Mouse (Mus musculus): ENCODE measurements around the gene Olfr17. TPM values are rescaled to one million over a fixed set of nuclear protein-coding genes. Genes with fewer than 3 reads are reported as not detected.
"Not testable (repeated sequence)": the region's sequence is repeated elsewhere in the genome, so short reads cannot be mapped to it uniquely, and the experiment has no call there.

Gene Olfr17
- polyA plus RNA-seq (2011; ENCODE audit: insufficient read depth, insufficient read length, low read depth, missing spikeins) = not detected in 2 replicates

DNA sequence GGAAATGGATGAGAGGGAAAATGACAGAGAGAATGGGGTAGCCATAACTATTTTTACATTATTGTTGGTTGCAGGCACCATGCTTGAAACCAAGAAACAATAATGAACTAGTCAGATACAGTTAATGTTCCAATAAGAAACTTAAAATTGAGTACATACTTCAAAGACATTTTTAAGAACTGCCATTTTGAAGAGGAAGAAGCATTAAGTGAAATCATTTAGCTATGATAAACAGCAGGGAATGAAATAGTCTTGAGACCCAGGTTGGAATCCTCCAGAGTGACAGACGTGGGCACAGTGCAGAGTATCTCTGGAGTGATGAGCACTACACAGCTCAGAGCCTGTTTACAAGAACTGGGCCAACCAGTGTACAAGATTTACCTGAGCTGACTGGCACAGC is at the start of gene Olfr17:
Olfr17 (plus strand) TSS at position 301 of the 400 bp plus-strand sequence.
- Histone ChIP-seq H3K36me3 (ENCODE audit: control insufficient read depth, insufficient read depth, low read length, poor library complexity, severe bottlenecking) (no peaks in the 10 kb centered on the region), H3K9ac (ENCODE audit: low read depth, poor library complexity, severe bottlenecking) (no peak within 1 kb of the TSS), H3K27ac (ENCODE audit: insufficient read depth, low read length) (no peak within 1 kb of the TSS), H3K9me3 (replicated peaks; ENCODE audit: control insufficient read depth, insufficient read depth, low read length, poor library complexity, severe bottlenecking) (no peaks in the 10 kb centered on the region), H3K27me3 (ENCODE audit: control insufficient read depth, insufficient read depth, low read length, poor library complexity, severe bottlenecking) (no peaks in the 10 kb centered on the region), H3K4me1 (ENCODE audit: control insufficient read depth, insufficient read depth, low read length) (no peaks in the 10 kb centered on the region), H3K4me3 (ENCODE audit: low read depth, low read length) (no peak within 1 kb of the TSS)
- TF ChIP-seq CTCF (IDR thresholded peaks at IDR 0.05; ENCODE audit: low read depth, low read length) = no peak
- TF ChIP-seq EP300 (IDR thresholded peaks at IDR 0.05; ENCODE audit: insufficient read depth, low read depth, low read length) = no peak
- TF ChIP-seq POLR2A (IDR thresholded peaks at IDR 0.05; ENCODE audit: insufficient read depth, low read length) = no peak

- H3K27me3 ChIP-seq (ENCODE audit: control insufficient read depth, insufficient read depth, low read length, poor library complexity, severe bottlenecking) = no peaks in the 10 kb centered on the region
- H3K36me3 ChIP-seq (ENCODE audit: control insufficient read depth, insufficient read depth, low read length, poor library complexity, severe bottlenecking) = no peaks in the 10 kb centered on the region
- H3K4me1 ChIP-seq (ENCODE audit: control insufficient read depth, insufficient read depth, low read length) = no peaks in the 10 kb centered on the region
- no peak overlapping the region for H3K27ac ChIP-seq (ENCODE audit: insufficient read depth, low read length)
- no peak overlapping the region for H3K4me3 ChIP-seq (ENCODE audit: low read depth, low read length)
- no peaks in the 10 kb centered on the region for H3K9me3 ChIP-seq (replicated peaks; ENCODE audit: control insufficient read depth, insufficient read depth, low read length, poor library complexity, severe bottlenecking)
- H3K9ac ChIP-seq (ENCODE audit: low read depth, poor library complexity, severe bottlenecking) = no peak overlapping the region
- TF ChIP-seq EP300 (IDR thresholded peaks at IDR 0.05; ENCODE audit: insufficient read depth, low read depth, low read length) = no peak
- TF ChIP-seq CTCF (IDR thresholded peaks at IDR 0.05; ENCODE audit: low read depth, low read length) = no peak
- no peak for TF ChIP-seq POLR2A (IDR thresholded peaks at IDR 0.05; ENCODE audit: insufficient read depth, low read length)
Measured at GRCm38 (mm10) chr7:107044407-107044806, 48.6 kb upstream of the Olfr17 start.

DNA sequence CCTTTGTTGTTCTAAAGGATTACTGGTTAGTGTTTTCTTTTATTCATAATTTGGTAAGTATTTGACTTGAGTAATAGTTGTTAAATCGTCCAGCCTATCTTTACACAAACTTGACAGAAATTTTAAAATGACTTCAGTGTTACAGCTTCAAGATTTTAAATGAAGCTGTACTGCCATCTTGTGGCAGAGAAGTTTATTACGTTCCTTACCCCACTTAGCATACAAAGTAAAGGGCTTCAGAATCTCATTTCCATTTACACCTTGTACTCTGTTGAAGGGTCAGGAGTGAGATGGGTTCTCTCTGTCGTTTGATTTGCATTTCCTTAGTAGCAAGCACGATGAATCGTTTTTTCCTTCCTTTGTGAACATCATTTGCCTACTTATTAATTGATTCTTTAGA is 47.2 kb upstream of the Olfr17 start:
- Histone ChIP-seq H3K27me3 (ENCODE audit: control insufficient read depth, insufficient read depth, low read length, poor library complexity, severe bottlenecking) (no peaks in the 10 kb centered on the region), H3K36me3 (ENCODE audit: control insufficient read depth, insufficient read depth, low read length, poor library complexity, severe bottlenecking) (no peaks in the 10 kb centered on the region), H3K4me3 (ENCODE audit: low read depth, low read length) (no peak overlapping the region), H3K9me3 (replicated peaks; ENCODE audit: control insufficient read depth, insufficient read depth, low read length, poor library complexity, severe bottlenecking) (no peaks in the 10 kb centered on the region), H3K9ac (ENCODE audit: low read depth, poor library complexity, severe bottlenecking) (no peak overlapping the region), H3K27ac (ENCODE audit: insufficient read depth, low read length) (no peak overlapping the region), H3K4me1 (ENCODE audit: control insufficient read depth, insufficient read depth, low read length) (no peaks in the 10 kb centered on the region)
- TF ChIP-seq POLR2A (IDR thresholded peaks at IDR 0.05; ENCODE audit: insufficient read depth, low read length) (no peak), EP300 (IDR thresholded peaks at IDR 0.05; ENCODE audit: insufficient read depth, low read depth, low read length) (no peak), CTCF (IDR thresholded peaks at IDR 0.05; ENCODE audit: low read depth, low read length) (no peak)

GRCm38 (mm10) chr7:107047578-107047977 is 45.4 kb upstream of the Olfr17 start:
- no peaks in the 10 kb centered on the region for H3K36me3 ChIP-seq (ENCODE audit: control insufficient read depth, insufficient read depth, low read length, poor library complexity, severe bottlenecking)
- no peak overlapping the region for H3K27ac ChIP-seq (ENCODE audit: insufficient read depth, low read length)
- no peak overlapping the region for H3K9ac ChIP-seq (ENCODE audit: low read depth, poor library complexity, severe bottlenecking)
- no peak overlapping the region for H3K4me3 ChIP-seq (ENCODE audit: low read depth, low read length)
- H3K9me3 ChIP-seq (replicated peaks; ENCODE audit: control insufficient read depth, insufficient read depth, low read length, poor library complexity, severe bottlenecking) = no peaks in the 10 kb centered on the region
- no peaks in the 10 kb centered on the region for H3K27me3 ChIP-seq (ENCODE audit: control insufficient read depth, insufficient read depth, low read length, poor library complexity, severe bottlenecking)
- H3K4me1 ChIP-seq (ENCODE audit: control insufficient read depth, insufficient read depth, low read length) = no peaks in the 10 kb centered on the region
- TF ChIP-seq CTCF (IDR thresholded peaks at IDR 0.05; ENCODE audit: low read depth, low read length) = no peak
- no peak for TF ChIP-seq POLR2A (IDR thresholded peaks at IDR 0.05; ENCODE audit: insufficient read depth, low read length)
- no peak for TF ChIP-seq EP300 (IDR thresholded peaks at IDR 0.05; ENCODE audit: insufficient read depth, low read depth, low read length)

DNA sequence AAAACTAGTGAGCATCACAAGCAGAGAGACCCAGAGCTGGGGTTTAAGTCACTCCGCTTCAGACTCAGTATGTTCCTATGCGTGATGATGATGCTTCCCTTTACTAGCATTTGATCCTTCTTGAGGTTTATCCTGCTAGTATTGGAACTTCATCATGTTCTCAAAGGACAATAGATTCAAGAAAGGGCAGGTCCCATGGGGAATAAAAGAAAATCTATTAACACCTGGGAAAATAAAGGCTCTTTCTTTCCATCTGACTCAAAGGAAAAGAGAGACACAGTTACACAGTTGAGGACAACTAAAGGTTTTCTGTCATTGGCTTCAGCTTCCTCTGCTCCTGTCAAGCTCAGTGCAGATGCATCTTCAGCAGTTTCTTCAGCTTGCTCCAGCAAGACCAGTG is 22.3 kb upstream of the Olfr17 start, which contains the start of gene Olfr714:
Olfr714 (plus strand) TSS at position 301 of the 400 bp plus-strand sequence.
- Histone ChIP-seq H3K4me3 (ENCODE audit: low read depth, low read length) (no peak within 1 kb of the TSS), H3K4me1 (ENCODE audit: control insufficient read depth, insufficient read depth, low read length) (no peaks in the 10 kb centered on the region), H3K9me3 (replicated peaks; ENCODE audit: control insufficient read depth, insufficient read depth, low read length, poor library complexity, severe bottlenecking) (no peaks in the 10 kb centered on the region), H3K9ac (ENCODE audit: low read depth, poor library complexity, severe bottlenecking) (no peak within 1 kb of the TSS), H3K36me3 (ENCODE audit: control insufficient read depth, insufficient read depth, low read length, poor library complexity, severe bottlenecking) (no peaks in the 10 kb centered on the region), H3K27ac (ENCODE audit: insufficient read depth, low read length) (no peak within 1 kb of the TSS), H3K27me3 (ENCODE audit: control insufficient read depth, insufficient read depth, low read length, poor library complexity, severe bottlenecking) (no peaks in the 10 kb centered on the region)
- TF ChIP-seq CTCF (IDR thresholded peaks at IDR 0.05; ENCODE audit: low read depth, low read length) (no peak), POLR2A (IDR thresholded peaks at IDR 0.05; ENCODE audit: insufficient read depth, low read length) (no peak), EP300 (IDR thresholded peaks at IDR 0.05; ENCODE audit: insufficient read depth, low read depth, low read length) (no peak)

GRCm38 (mm10) chr7:107110269-107110668 is 17.2 kb downstream of the Olfr17 start, which contains the start of gene Olfr715b:
TSS of gene Olfr715b (minus strand) at chr7:107110369.
- H3K27me3 ChIP-seq (ENCODE audit: control insufficient read depth, insufficient read depth, low read length, poor library complexity, severe bottlenecking); H3K4me1 ChIP-seq (ENCODE audit: control insufficient read depth, insufficient read depth, low read length); H3K4me3 ChIP-seq (ENCODE audit: low read depth, low read length); H3K9me3 ChIP-seq (replicated peaks; ENCODE audit: control insufficient read depth, insufficient read depth, low read length, poor library complexity, severe bottlenecking); H3K9ac ChIP-seq (ENCODE audit: low read depth, poor library complexity, severe bottlenecking); H3K36me3 ChIP-seq (ENCODE audit: control insufficient read depth, insufficient read depth, low read length, poor library complexity, severe bottlenecking); H3K27ac ChIP-seq (ENCODE audit: insufficient read depth, low read length): not testable (repeated sequence)

DNA sequence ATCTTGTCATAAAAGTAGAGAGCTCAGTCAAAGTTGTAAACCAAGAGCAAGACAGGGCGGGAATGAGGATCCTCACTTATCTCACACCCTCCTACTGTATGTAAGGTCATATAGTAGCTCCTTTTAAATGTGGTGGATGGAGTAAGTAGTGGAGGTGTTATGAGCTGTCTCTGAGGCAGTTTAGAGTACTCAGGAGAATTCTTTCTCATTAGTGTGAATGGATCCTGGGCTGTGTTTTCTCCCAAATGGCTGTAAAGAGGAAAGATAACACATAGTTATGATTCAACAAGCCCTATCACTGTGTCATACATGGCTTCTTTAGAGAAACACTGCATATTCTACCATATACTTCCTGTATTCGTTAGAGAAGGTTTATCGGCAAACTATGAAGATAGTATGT is 38.0 kb downstream of the Olfr17 start, which contains the start of gene Olfr715:
Olfr715 (minus strand) TSS at position 101 of the 400 bp plus-strand sequence.
- not testable (repeated sequence) for H3K27me3 ChIP-seq (ENCODE audit: control insufficient read depth, insufficient read depth, low read length, poor library complexity, severe bottlenecking); H3K9ac ChIP-seq (ENCODE audit: low read depth, poor library complexity, severe bottlenecking); H3K27ac ChIP-seq (ENCODE audit: insufficient read depth, low read length); H3K9me3 ChIP-seq (replicated peaks; ENCODE audit: control insufficient read depth, insufficient read depth, low read length, poor library complexity, severe bottlenecking); H3K4me1 ChIP-seq (ENCODE audit: control insufficient read depth, insufficient read depth, low read length); H3K36me3 ChIP-seq (ENCODE audit: control insufficient read depth, insufficient read depth, low read length, poor library complexity, severe bottlenecking); H3K4me3 ChIP-seq (ENCODE audit: low read depth, low read length)

DNA sequence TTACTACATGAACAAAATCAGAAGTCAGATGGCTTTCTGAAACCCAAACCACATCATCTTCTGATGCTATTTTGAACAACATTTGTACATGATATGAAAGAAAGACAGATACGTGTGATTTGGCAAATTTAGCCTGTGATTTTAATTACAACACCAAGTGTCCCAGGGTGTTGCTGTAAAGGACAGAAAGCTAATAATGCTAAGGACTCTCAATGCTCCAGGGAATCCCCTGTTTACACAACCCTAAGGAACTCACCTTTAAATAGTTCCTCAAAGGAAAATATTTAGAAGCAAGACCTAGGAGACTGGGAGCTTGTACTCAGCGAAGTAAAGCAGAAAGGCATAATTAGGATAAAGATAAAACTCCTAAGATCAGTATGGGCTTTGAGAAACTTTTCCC is 45.0 kb downstream of the Olfr17 start, which contains the start of gene Olfr716:
Olfr716 (plus strand) TSS at position 301 of the 400 bp plus-strand sequence.
- H3K4me3 ChIP-seq (ENCODE audit: low read depth, low read length); H3K4me1 ChIP-seq (ENCODE audit: control insufficient read depth, insufficient read depth, low read length); H3K9me3 ChIP-seq (replicated peaks; ENCODE audit: control insufficient read depth, insufficient read depth, low read length, poor library complexity, severe bottlenecking); H3K36me3 ChIP-seq (ENCODE audit: control insufficient read depth, insufficient read depth, low read length, poor library complexity, severe bottlenecking); H3K9ac ChIP-seq (ENCODE audit: low read depth, poor library complexity, severe bottlenecking); H3K27ac ChIP-seq (ENCODE audit: insufficient read depth, low read length); H3K27me3 ChIP-seq (ENCODE audit: control insufficient read depth, insufficient read depth, low read length, poor library complexity, severe bottlenecking): not testable (repeated sequence)

Measured in ES-Bruce4 (cell line).